Mouse (Mus musculus) leukemia stem cell, adult 10-12 weeks (primary cell): ENCODE data around the gene T. TPM values are rescaled to one million over a fixed set of nuclear protein-coding genes. Genes with fewer than 3 reads are reported as not detected.

Experiments
- polyA plus RNA-seq: library from polyadenylated mRNA; stranded (reverse); fragments of >175 nt; gene quantifications from 2 replicates; pipeline ENCODE4 v1.2.3, GENCODE M21; 2012; ENCODE audit warnings: low replicate concordance

Gene T
- polyA plus RNA-seq, result not detected in 2 replicates

DNA sequence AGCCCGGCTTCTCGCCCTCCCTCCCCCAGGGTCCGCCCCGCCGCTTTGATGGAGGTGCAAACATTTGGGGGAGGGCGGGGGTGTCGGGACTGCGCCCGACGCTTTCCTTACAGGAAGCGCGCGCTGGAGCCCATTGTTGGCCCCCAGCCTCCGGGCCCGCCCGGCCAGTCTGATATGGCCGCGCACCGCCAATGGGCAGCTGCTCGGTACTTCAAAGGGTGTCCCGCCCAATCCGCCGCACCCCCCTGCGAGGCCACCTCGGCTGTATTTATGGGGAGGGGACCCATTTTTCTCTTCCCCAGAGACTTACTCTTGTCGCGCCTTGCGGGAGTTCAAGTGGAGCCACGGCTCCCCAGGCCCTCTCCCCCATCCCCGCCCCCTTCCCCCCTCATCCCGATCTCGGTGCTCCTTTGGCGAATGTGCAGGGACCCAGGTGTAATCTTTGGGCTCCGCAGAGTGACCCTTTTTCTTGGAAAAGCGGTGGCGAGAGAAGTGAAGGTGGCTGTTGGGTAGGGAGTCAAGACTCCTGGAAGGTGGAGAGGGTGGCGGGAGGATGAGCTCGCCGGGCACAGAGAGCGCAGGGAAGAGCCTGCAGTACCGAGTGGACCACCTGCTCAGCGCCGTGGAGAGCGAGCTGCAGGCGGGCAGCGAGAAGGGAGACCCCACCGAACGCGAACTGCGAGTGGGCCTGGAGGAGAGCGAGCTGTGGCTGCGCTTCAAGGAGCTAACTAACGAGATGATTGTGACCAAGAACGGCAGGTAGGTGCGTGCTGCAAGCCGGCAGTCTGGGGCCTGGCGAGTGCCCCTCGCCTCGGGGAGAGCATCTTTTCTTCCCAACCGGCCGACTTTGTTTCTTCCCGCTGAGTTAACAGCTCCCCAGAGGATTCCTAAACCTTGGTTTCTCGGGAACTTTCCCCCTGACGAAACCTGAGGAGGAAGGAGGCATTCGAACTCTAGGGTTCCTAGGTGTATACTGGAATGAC is at the start of gene T:
Gene T (plus strand): TSS at position 446 of the 983 bp plus-strand sequence.

Other genes starting within 250 kb of the T start
- gene Ccr6, start 198.4 kb upstream of the T start, polyA plus RNA-seq, result 0.24 and 3.6 TPM in 2 replicates
- gene Mpc1, start 151.5 kb upstream of the T start, polyA plus RNA-seq, result 8.3 and 24.1 TPM in 2 replicates
- 53.5 and 227 TPM in 2 replicates for gene Sft2d1, start 123.3 kb upstream of the T start, polyA plus RNA-seq
- gene Prr18, start 97.0 kb upstream of the T start, polyA plus RNA-seq, result 0.69 and 1.7 TPM in 2 replicates
- gene T2, start 78.4 kb upstream of the T start, polyA plus RNA-seq, result not detected in 2 replicates
- 2.4 and 3.6 TPM in 2 replicates for gene Pde10a, start 90.9 kb downstream of the T start, polyA plus RNA-seq
- gene Gm17087, start 132.5 kb downstream of the T start, polyA plus RNA-seq, result not detected in 2 replicates